Mouse (Mus musculus): Measurements from ENCODE around the gene Gm37240.

Gene Gm37240

GRCm38 (mm10) chr3:84985121-84985625, 902.1 kb downstream of the Gm37240 start:
- no peak for DNase-seq

GRCm38 (mm10) chr3:84982688-84983087, 904.6 kb downstream of the Gm37240 start:
- no peak for DNase-seq

DNA sequence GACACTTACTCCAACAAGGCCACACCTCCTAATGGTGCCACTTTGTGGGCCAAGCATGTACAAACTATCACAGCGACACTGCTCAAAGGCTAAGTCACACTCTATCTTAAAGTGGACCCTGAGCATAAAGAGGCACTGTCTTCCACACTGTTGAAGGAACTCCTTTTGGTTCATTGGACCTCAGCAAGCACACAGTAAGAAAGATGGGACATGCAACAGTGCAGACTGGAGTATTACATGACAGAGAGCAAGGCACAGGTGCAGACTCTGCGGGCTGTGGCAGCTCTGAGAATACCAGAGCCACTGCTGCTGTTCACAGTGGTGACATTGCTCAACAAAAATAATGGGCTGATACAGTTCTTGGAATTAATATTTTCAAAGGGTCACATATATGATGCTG, 907.2 kb downstream of the Gm37240 start:
- DNase-seq: no peak

DNA sequence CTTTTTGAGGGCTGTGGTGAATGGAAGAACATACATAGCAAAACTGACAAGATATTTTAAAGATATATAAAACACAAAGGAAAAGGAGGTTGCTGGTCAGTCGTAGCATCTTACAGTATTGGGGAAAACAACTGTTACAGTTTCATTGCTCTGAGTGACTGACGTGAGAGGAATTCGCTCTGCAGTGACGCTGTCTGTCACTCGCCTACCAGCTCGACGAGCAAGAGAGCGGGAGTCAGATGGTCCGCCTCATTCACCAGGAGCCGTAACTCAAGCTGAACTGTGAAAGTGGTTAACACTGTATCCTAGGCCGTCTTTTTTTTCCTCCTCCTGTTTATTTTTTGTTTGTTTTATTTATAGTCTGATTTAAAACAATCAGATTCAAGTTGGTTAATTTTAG, 908.6 kb downstream of the Gm37240 start:
- DNase-seq: no peak

DNA sequence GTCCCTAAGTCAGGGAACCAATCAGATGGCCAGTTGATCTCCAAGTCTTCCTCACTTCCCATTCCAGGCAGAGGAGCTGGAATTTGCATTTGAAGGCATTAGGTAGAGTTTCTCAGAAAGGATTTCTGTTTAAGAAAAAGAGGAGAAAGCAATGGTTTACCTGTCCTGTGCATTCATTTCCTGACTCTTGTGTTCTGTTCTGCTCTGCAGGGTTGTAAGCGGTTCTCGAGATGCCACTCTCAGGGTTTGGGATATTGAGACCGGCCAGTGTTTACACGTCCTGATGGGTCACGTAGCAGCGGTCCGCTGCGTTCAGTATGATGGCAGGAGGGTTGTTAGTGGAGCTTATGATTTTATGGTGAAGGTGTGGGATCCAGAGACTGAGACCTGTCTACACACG, 913.1 kb downstream of the Gm37240 start:
- no peak for DNase-seq

DNA sequence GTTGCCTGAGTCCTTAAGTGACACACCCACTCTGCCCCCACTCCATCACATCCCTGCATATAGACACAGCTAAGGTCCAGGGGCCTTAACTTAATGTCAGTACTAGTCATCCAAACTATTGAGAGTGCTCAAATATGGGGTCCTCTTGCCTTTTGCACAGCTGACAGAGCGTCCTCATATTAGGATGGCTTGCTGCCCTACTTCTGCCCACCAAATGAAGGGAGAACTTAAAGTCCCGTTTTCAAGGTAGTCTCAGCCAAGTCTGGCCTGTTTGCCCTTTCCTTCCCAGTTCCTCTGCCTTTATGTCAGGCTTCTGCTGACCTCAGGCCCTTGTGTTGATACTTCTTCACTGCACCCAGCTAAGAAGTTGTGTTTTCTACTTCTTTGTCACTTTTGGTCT, 914.4 kb downstream of the Gm37240 start:
- DNase-seq: no peak

DNA sequence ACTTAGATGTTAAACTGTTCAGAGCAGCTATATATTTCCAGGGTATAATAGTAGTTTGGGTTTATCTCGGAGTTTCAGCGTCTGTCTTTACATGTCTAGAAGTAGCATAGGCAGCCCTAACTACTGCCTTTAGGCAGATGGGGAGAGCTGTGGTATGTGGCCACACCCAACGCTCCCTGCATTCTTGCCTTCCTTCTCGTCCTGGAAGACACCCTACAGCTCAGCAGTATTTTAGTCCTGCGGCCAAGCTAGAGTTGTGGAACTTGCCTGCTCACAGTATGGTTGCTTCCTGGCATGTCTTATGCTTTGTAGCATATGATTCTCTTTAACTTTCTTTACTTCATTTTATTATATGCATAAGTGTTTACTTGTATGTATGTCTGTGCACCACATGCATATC, 915.8 kb downstream of the Gm37240 start:
- no peak for DNase-seq

DNA sequence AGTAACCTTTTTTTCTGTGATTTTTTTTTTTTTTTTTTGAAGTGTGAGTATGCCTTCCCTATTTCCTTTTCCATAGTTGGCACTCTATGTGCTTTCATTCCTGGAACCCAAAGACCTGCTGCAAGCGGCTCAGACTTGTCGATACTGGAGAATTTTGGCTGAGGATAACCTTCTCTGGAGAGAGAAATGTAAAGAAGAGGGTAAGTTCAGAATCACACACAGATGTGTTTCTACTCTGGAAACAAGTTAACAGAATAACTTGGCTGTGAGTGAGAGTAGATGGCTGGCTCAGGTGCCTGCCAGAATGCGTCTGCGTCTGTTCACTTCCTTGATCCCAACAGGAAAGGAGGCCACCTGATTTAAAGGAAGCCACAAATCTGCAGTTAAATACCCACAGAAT, 920.0 kb downstream of the Gm37240 start:
- DNase-seq: no peak

- DNase-seq: no peak
Observed at GRCm38 (mm10) chr3:84965156-84965555, 922.2 kb downstream of the Gm37240 start.

GRCm38 (mm10) chr3:84955857-84956256, 931.5 kb downstream of the Gm37240 start:
- DNase-seq: peak in 1 of 2 experiments; percentile 59

GRCm38 (mm10) chr3:84955011-84955775, 932.1 kb downstream of the Gm37240 start:
- DNase-seq: no peak

DNA sequence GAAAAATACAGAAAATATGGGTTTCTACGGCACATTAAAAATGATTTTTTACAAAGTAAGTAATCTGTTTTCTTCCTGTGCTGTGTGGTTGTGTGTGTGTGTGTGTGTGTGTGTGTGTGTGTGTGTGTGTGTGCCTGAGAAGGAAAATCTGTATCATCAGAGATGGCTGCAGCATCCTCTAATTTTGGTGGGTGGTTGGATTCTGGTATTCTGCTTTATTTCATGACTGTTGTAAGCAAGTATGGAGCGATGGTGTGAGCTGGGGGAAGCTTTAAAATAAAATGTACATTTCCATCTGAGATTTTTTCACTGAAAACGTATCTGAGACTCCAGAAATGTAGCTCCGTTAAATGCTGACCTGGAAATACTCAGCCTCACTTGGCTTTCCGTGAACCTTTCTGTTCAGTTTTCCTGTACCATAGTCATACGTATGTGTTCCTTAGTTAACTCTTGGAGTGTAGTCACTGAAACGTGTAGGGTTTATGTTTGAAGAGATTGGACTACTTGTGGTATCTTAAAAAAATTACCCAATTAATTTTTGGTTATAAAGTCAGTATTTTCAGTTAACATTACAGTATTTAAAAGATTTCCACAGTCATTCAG, 934.6 kb downstream of the Gm37240 start:
- peak in 1 of 2 experiments; percentile 33 for DNase-seq

GRCm38 (mm10) chr3:84952135-84952534, 935.2 kb downstream of the Gm37240 start:
- DNase-seq: peak; percentile 87 to 90

- no peak for DNase-seq
Observed at GRCm38 (mm10) chr3:84951698-84952097, 935.6 kb downstream of the Gm37240 start.

- no peak for DNase-seq
Observed at GRCm38 (mm10) chr3:84949387-84949786, 937.9 kb downstream of the Gm37240 start.

GRCm38 (mm10) chr3:84946381-84946780, 940.9 kb downstream of the Gm37240 start:
- no peak for DNase-seq

DNA sequence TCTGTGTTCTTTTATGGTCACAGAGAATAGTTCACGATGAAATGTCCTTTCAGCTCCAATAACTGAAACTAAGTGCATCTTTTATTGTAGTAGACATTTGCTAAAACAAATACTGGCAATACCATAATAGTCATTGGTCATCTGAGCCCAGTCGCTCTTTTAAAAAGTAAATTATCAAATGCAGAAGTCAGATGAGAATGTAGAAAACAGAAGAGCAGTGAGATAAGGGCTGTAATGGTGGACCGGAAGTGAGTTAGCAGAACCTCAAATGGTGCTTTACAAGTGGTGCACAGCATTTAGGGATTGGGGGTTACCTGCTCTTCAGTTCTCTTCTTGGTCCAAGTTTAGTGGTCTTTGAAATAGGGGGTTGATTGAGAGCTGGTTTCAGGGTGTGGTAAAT, 942.4 kb downstream of the Gm37240 start:
- no peak for DNase-seq

GRCm38 (mm10) chr3:84937360-84938355, 949.7 kb downstream of the Gm37240 start:
- DNase-seq: no peak

DNA sequence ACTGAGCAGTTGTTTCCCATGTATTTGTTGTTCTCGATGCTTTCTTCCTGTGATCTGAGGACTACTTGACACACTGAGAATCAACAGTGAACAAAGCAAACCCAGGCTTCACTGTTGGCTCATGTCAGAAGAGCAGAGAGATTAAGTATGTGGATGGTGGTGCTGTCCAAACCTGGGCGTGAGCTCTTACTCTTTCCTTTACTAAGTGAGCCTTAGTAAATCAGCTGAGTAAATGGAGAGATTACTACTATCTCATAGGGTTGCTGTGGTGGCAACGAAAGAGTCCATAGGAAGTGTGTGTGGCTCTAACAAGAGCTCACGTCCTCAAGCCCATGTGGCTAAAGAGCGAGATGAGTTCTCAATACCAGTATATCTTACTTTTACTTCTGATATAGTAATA, 950.4 kb downstream of the Gm37240 start:
- no peak for DNase-seq

GRCm38 (mm10) chr3:84936252-84936651, 951.1 kb downstream of the Gm37240 start:
- no peak for DNase-seq

- DNase-seq: no peak
Observed at GRCm38 (mm10) chr3:84935729-84936128, 951.6 kb downstream of the Gm37240 start.

- DNase-seq: no peak
Observed at GRCm38 (mm10) chr3:84930683-84931082, 956.6 kb downstream of the Gm37240 start.

DNA sequence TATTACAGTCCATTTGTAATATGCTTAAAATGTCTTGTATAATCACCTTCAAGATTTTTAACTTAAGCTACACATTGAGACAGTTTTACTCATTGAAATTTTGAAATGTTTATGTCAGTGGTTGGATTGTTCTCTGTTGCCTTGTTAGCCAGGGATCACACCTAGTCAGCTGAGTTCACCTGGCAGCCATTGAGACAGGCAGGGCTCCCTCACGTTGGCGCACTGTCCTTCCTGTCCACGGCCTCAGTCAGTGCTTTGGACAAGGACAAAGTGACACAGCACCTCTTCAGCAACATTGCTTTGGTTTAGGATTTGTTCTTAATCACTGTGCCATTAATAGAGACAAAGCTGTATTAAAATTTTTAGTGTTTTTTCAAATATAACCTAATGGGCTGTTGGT, 958.1 kb downstream of the Gm37240 start:
- no peak for DNase-seq
